Mouse (Mus musculus): ENCODE data around the gene Crcp.

DNA sequence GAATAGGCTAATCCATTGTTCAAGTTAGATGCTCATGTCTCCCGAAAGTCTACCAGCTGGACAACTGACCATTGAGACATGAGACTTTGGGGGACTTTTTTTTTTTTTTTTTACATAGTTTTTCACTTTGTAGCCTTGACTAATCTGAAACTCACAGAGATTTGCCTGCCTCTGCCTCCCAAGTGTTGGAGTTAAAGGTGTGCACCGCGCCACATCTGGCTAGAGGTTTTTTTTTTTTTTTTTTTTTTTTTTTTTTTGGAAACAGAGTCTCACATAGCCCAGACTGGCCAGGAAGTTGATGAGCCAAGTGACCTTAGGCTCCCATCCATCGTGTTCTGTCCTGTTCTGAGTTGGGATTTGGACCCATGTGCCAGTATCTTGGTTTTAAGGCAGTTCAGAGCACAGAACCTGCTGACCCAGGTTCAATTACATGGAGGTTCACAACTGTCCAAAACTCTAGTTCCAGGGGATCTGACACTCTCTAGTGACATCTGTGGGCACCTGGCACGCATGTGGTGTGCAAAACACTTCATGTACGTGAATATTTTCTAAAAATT is 21.0 kb upstream of the Crcp start:
- TF ChIP-seq POLR2A (IDR thresholded peaks at IDR 0.05; ENCODE audit: extremely low read depth, insufficient read depth, low read length) (no peak), CTCF (IDR thresholded peaks at IDR 0.05; ENCODE audit: low read depth, low read length) (no peak)
